Mouse (Mus musculus): ENCODE measurements around the gene Olfr1342. TPM values are rescaled to one million over a fixed set of nuclear protein-coding genes. Genes with fewer than 3 reads are reported as not detected.

Olfr1342 gene
- polyA plus RNA-seq, 1 experiment from 2014 or later: not detected

DNA sequence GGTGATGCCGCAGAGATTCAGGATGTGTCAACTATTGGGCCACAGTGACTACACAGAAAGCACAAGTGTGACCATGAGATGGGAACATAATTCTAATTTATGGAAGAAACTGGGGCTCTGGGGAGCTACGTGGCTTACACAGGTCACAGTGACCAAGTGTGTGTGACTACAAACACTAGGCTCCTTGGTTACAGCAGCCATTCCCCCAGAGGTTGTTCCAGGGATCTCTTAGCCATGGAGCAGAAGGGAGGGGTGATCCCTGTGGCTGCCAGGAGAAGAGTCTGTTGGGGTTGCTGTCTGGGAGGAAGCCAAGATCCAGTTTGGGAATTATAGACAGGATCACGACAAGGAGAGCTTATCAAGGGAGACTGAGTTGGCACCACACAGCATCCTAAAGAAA is 10.7 kb upstream of the Olfr1342 start, which contains the start of gene Olfr1341:
Gene Olfr1341 (plus strand): TSS at position 301 of the 400 bp plus-strand sequence.
- H3K4me3 ChIP-seq (ENCODE audit: low read length): no peak within 1 kb of the TSS
- no peaks in the 10 kb centered on the region for H3K36me3 ChIP-seq (ENCODE audit: control insufficient read depth, insufficient read depth, low read length)
- H3K9me3 ChIP-seq (ENCODE audit: control insufficient read depth, low read length): no peaks in the 10 kb centered on the region
- no peaks in the 10 kb centered on the region for H3K27me3 ChIP-seq (replicated peaks; ENCODE audit: control insufficient read depth, insufficient read depth, low read length)
- no peak for ATAC-seq
- no peak within 1 kb of the TSS for H3K27ac ChIP-seq (ENCODE audit: low read depth, low read length)
- no peaks in the 10 kb centered on the region for H3K4me1 ChIP-seq (ENCODE audit: control insufficient read depth, insufficient read depth, low read depth, low read length)
- no peak within 1 kb of the TSS for H3K9ac ChIP-seq (ENCODE audit: low read depth, low read length)
- no peak within 1 kb of the TSS for H3K4me2 ChIP-seq (ENCODE audit: low read length)
- WGBS: 82% methylated on average over 3 of the region's 3 CpGs

- 21% methylated on average over 2 of the region's 2 CpGs for WGBS
- Histone ChIP-seq H3K36me3 (ENCODE audit: control insufficient read depth, insufficient read depth, low read length) (no peaks in the 10 kb centered on the region), H3K9me3 (ENCODE audit: control insufficient read depth, low read length) (no peaks in the 10 kb centered on the region), H3K4me1 (ENCODE audit: control insufficient read depth, insufficient read depth, low read depth, low read length) (no peaks in the 10 kb centered on the region), H3K4me3 (ENCODE audit: low read length) (no peak overlapping the region), H3K27me3 (replicated peaks; ENCODE audit: control insufficient read depth, insufficient read depth, low read length) (no peaks in the 10 kb centered on the region), H3K9ac (ENCODE audit: low read depth, low read length) (no peak overlapping the region), H3K4me2 (ENCODE audit: low read length) (no peak overlapping the region), H3K27ac (ENCODE audit: low read depth, low read length) (no peak overlapping the region)
- peak; percentile 56; the same call in 1 of the 2 replicates for ATAC-seq
Measured at GRCm38 (mm10) chr4:118693812-118694211, 1.3 kb upstream of the Olfr1342 start.

DNA sequence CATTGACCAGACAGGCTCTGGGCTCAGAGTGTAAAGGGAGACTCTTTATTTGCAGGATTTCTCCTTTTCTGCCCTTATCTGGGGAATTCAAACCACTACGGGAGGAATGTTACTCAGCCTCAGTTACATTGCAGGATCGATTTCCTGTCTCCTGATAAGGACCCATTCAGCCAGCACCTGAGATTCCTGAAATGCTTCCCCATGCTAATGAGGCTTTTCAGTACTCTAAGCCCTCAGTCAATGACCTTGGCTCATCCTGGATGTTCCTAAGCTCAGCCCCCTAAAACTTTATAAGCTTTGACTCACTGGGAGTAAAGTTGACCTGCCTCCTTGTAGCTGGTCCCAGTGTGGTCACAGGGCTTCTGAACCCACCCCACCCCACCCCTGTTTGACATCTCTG is 5.5 kb downstream of the Olfr1342 start:
- no peak overlapping the region for H3K9ac ChIP-seq (ENCODE audit: low read depth, low read length)
- H3K4me3 ChIP-seq (ENCODE audit: low read length): no peak overlapping the region
- H3K27me3 ChIP-seq (replicated peaks; ENCODE audit: control insufficient read depth, insufficient read depth, low read length): no peaks in the 10 kb centered on the region
- WGBS: 81% methylated on average over 2 of the region's 2 CpGs
- no peaks in the 10 kb centered on the region for H3K4me1 ChIP-seq (ENCODE audit: control insufficient read depth, insufficient read depth, low read depth, low read length)
- no peaks in the 10 kb centered on the region for H3K9me3 ChIP-seq (ENCODE audit: control insufficient read depth, low read length)
- H3K36me3 ChIP-seq (ENCODE audit: control insufficient read depth, insufficient read depth, low read length): no peaks in the 10 kb centered on the region
- no peak overlapping the region for H3K4me2 ChIP-seq (ENCODE audit: low read length)
- no peak overlapping the region for H3K27ac ChIP-seq (ENCODE audit: low read depth, low read length)
- ATAC-seq: no peak

DNA sequence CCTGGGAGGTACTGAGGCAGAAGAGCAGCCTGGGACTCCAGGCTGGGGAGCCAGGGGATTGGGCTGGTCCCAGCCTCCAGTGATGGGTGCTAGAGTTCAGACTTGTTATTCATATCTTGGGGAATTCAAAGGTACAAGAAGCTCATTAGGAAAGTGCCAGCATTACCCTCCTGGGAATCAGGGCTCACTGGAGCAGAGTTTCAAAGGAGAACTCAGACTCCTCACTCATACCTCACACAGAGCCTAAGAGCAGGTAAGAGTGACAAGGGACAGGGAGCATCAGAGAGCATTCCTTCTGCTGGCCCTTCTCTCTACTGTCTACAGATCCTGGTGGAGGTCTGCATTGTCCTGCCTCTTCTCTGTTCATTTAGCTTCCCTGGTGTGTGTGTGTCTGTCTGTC is 33.9 kb downstream of the Olfr1342 start, which contains the start of gene Olfr62:
Gene Olfr62 (plus strand): TSS at position 301 of the 400 bp plus-strand sequence.
- Histone ChIP-seq H3K36me3 (ENCODE audit: control insufficient read depth, insufficient read depth, low read length) (no peaks in the 10 kb centered on the region), H3K27ac (ENCODE audit: low read depth, low read length) (no peak within 1 kb of the TSS), H3K9ac (ENCODE audit: low read depth, low read length) (no peak within 1 kb of the TSS), H3K27me3 (replicated peaks; ENCODE audit: control insufficient read depth, insufficient read depth, low read length) (no peaks in the 10 kb centered on the region), H3K9me3 (ENCODE audit: control insufficient read depth, low read length) (no peaks in the 10 kb centered on the region), H3K4me1 (ENCODE audit: control insufficient read depth, insufficient read depth, low read depth, low read length) (no peaks in the 10 kb centered on the region), H3K4me3 (ENCODE audit: low read length) (no peak within 1 kb of the TSS), H3K4me2 (ENCODE audit: low read length) (no peak within 1 kb of the TSS)
- ATAC-seq: no peak

DNA sequence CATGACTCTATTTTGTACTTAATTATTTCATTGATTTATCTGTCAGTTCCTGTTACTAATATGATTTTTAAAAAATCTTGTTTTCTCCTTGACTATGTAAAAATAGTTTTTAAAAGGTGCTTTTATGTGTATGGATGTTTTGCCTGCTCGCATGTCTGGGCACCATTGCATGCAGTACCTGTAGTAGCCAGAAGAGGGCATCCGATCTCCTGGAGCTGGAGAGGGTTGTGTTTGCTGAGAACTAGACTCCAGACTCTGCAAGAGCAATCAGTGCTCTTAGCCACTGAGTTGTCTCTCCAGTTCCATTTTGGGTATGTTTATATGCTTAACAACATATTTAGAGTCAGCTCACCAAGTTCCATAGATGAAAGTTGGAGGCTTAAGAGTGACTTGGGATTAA is 47.3 kb downstream of the Olfr1342 start:
- 12% methylated on average over 2 of the region's 2 CpGs for WGBS
- no peak overlapping the region for H3K4me3 ChIP-seq (ENCODE audit: low read length)
- H3K9ac ChIP-seq (ENCODE audit: low read depth, low read length): no peak overlapping the region
- peaks cover 3% of the 10 kb centered on the region for H3K4me1 ChIP-seq (ENCODE audit: control insufficient read depth, insufficient read depth, low read depth, low read length)
- ATAC-seq: no peak
- H3K27me3 ChIP-seq (replicated peaks; ENCODE audit: control insufficient read depth, insufficient read depth, low read length): no peaks in the 10 kb centered on the region
- no peak overlapping the region for H3K27ac ChIP-seq (ENCODE audit: low read depth, low read length)
- H3K36me3 ChIP-seq (ENCODE audit: control insufficient read depth, insufficient read depth, low read length): no peaks in the 10 kb centered on the region
- H3K4me2 ChIP-seq (ENCODE audit: low read length): no peak overlapping the region
- no peaks in the 10 kb centered on the region for H3K9me3 ChIP-seq (ENCODE audit: control insufficient read depth, low read length)

DNA sequence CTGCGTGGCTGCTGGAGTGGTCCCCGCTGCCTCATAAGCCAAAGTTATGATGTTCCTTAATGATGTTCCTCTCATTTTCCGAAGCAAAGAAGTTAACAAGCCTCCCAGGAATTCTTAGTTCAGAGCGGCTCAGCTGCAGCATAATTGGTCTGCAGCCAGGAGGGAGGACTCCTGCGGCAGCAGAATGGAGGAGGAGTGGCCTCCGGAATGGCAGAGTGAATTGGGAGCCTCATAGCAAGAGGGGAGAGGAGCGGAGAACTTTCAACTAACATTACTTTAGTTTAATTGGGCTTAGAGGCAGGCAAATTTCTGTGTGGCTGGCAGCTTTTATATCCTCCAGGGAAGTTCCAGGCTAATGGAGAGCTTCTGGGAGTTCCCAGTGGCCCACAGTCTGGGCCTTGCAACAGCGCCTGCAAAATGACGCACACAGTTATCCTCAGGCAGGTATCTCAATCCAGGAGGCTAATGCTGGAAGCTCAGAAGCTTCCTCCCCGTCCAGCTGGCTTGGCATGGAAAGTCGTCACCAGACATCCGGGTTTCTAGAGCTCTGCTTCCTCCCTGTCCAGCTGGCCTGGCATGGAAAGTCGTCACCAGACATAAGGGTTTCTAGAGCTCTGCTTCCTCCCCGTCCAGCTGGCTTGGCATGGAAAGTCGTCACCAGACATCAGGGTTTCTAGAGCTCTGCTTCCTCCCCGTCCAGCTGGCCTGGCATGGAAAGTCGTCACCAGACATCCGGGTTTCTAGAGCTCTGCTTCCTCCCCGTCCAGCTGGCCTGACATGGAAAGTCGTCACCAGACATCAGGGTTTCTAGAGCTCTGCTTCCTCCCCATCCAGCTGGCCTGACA is 50.0 kb downstream of the Olfr1342 start:
- no peaks in the 10 kb centered on the region for H3K9me3 ChIP-seq (ENCODE audit: control insufficient read depth, low read length)
- H3K27ac ChIP-seq (ENCODE audit: low read depth, low read length): no peak overlapping the region
- ATAC-seq: peak; percentile 79
- no peak overlapping the region for H3K9ac ChIP-seq (ENCODE audit: low read depth, low read length)
- no peaks in the 10 kb centered on the region for H3K27me3 ChIP-seq (replicated peaks; ENCODE audit: control insufficient read depth, insufficient read depth, low read length)
- peak overlapping the region; percentile 8 for H3K4me2 ChIP-seq (ENCODE audit: low read length)
- H3K36me3 ChIP-seq (ENCODE audit: control insufficient read depth, insufficient read depth, low read length): no peaks in the 10 kb centered on the region
- H3K4me3 ChIP-seq (ENCODE audit: low read length): no peak overlapping the region
- H3K4me1 ChIP-seq (ENCODE audit: control insufficient read depth, insufficient read depth, low read depth, low read length): peaks cover 3% of the 10 kb centered on the region
- WGBS: 46% methylated on average over 20 of the region's 20 CpGs

Other genes starting within 250 kb of the Olfr1342 start
- 0.27 and 0.31 TPM in 2 replicates for gene Mpl, start 235.2 kb downstream of the Olfr1342 start, polyA plus RNA-seq (2015; fragmentation: Nextera tagmentation; extraction: Ambion mirVana)
- 13.5 and 16.6 TPM in 2 replicates for gene Tie1, start 202.7 kb downstream of the Olfr1342 start, polyA plus RNA-seq (2015; fragmentation: Nextera tagmentation; extraction: Ambion mirVana)
- gene 2610528J11Rik, start 165.8 kb downstream of the Olfr1342 start, polyA plus RNA-seq (2015; fragmentation: Nextera tagmentation; extraction: Ambion mirVana): not detected in 2 replicates
- gene Tmem125, start 148.7 kb downstream of the Olfr1342 start, polyA plus RNA-seq (2015; fragmentation: Nextera tagmentation; extraction: Ambion mirVana): 0.16 and 0.30 TPM in 2 replicates
- 2.1 and 2.5 TPM in 2 replicates for gene Cfap57, start 72.0 kb downstream of the Olfr1342 start, polyA plus RNA-seq (2015; fragmentation: Nextera tagmentation; extraction: Ambion mirVana)
- gene Ebna1bp2, start 72.0 kb downstream of the Olfr1342 start, polyA plus RNA-seq (2015; fragmentation: Nextera tagmentation; extraction: Ambion mirVana): 83.0 and 91.8 TPM in 2 replicates
- gene Olfr62, start 33.8 kb downstream of the Olfr1342 start, polyA plus RNA-seq (2015; fragmentation: Nextera tagmentation; extraction: Ambion mirVana): not detected in 2 replicates
- gene Olfr1341, start 10.8 kb upstream of the Olfr1342 start, polyA plus RNA-seq (2015; fragmentation: Nextera tagmentation; extraction: Ambion mirVana): not detected in 2 replicates
- not detected in 2 replicates for gene Olfr1340, start 27.4 kb upstream of the Olfr1342 start, polyA plus RNA-seq (2015; fragmentation: Nextera tagmentation; extraction: Ambion mirVana)
- gene Olfr1339, start 39.4 kb upstream of the Olfr1342 start, polyA plus RNA-seq (2015; fragmentation: Nextera tagmentation; extraction: Ambion mirVana): not detected in 2 replicates
- not detected in 2 replicates for gene Olfr1338, start 66.0 kb upstream of the Olfr1342 start, polyA plus RNA-seq (2015; fragmentation: Nextera tagmentation; extraction: Ambion mirVana)
- not detected in 2 replicates for gene Olfr1337, start 89.8 kb upstream of the Olfr1342 start, polyA plus RNA-seq (2015; fragmentation: Nextera tagmentation; extraction: Ambion mirVana)
- gene Olfr1335, start 117.2 kb upstream of the Olfr1342 start, polyA plus RNA-seq (2015; fragmentation: Nextera tagmentation; extraction: Ambion mirVana): not detected in 2 replicates
- not detected in 2 replicates for gene Olfr1333, start 143.5 kb upstream of the Olfr1342 start, polyA plus RNA-seq (2015; fragmentation: Nextera tagmentation; extraction: Ambion mirVana)
- gene Olfr1331, start 171.9 kb upstream of the Olfr1342 start, polyA plus RNA-seq (2015; fragmentation: Nextera tagmentation; extraction: Ambion mirVana): not detected in 2 replicates
- not detected in 2 replicates for gene Olfr1330, start 195.8 kb upstream of the Olfr1342 start, polyA plus RNA-seq (2015; fragmentation: Nextera tagmentation; extraction: Ambion mirVana)
- gene Olfr1329, start 224.7 kb upstream of the Olfr1342 start, polyA plus RNA-seq (2015; fragmentation: Nextera tagmentation; extraction: Ambion mirVana): not detected in 2 replicates
- gene Olfr1328, start 245.9 kb upstream of the Olfr1342 start, polyA plus RNA-seq (2015; fragmentation: Nextera tagmentation; extraction: Ambion mirVana): not detected in 2 replicates

All from hindbrain, embryonic 16.5 days (tissue).